Mouse (Mus musculus): ENCODE measurements around the gene Prcc. TPM values are rescaled to one million over a fixed set of nuclear protein-coding genes. Genes with fewer than 3 reads are reported as not detected.
"Not testable (repeated sequence)": the region's sequence is repeated elsewhere in the genome, so short reads cannot be mapped to it uniquely, and the experiment has no call there.

Gene Prcc
- polyA plus RNA-seq, 1 experiment from 2014 or later = 17.8 TPM

- 68% methylated on average over 4 of the region's 4 CpGs for WGBS
- no peak for ATAC-seq (ENCODE audit: insufficient read depth, low FRiP score, low TSS enrichment)
- H3K27me3 ChIP-seq (ENCODE audit: control insufficient read depth, insufficient read depth, low read length) = no peaks in the 10 kb centered on the region
- no peaks in the 10 kb centered on the region for H3K36me3 ChIP-seq (ENCODE audit: control insufficient read depth, insufficient read depth, low read length)
- no peak overlapping the region for H3K4me2 ChIP-seq (ENCODE audit: low read depth)
- H3K4me3 ChIP-seq (ENCODE audit: low read depth, low read length) = no peak overlapping the region
- no peak for DNase-seq (ENCODE audit: low spot score)
- no peak overlapping the region for H3K27ac ChIP-seq (ENCODE audit: low read depth, low read length)
- H3K9ac ChIP-seq (ENCODE audit: low read length) = no peak overlapping the region
- no peaks in the 10 kb centered on the region for H3K9me3 ChIP-seq (ENCODE audit: control insufficient read depth, low read length)
- no peaks in the 10 kb centered on the region for H3K4me1 ChIP-seq (ENCODE audit: control insufficient read depth, insufficient read depth, low read length)
These were observed 39.2 kb downstream of the Prcc start for GRCm38 (mm10) chr3:87846186-87846585.

- Histone ChIP-seq H3K4me2 (ENCODE audit: low read depth) (no peak overlapping the region), H3K36me3 (ENCODE audit: control insufficient read depth, insufficient read depth, low read length) (no peaks in the 10 kb centered on the region), H3K9ac (ENCODE audit: low read length) (no peak overlapping the region), H3K4me1 (ENCODE audit: control insufficient read depth, insufficient read depth, low read length) (no peaks in the 10 kb centered on the region), H3K4me3 (ENCODE audit: low read depth, low read length) (no peak overlapping the region), H3K9me3 (ENCODE audit: control insufficient read depth, low read length) (no peaks in the 10 kb centered on the region), H3K27ac (ENCODE audit: low read depth, low read length) (no peak overlapping the region), H3K27me3 (ENCODE audit: control insufficient read depth, insufficient read depth, low read length) (no peaks in the 10 kb centered on the region)
- ATAC-seq (ENCODE audit: insufficient read depth, low FRiP score, low TSS enrichment) (no peak), DNase-seq (ENCODE audit: low spot score) (no peak)
- 84% methylated on average over 4 of the region's 4 CpGs for WGBS
These were observed 40.4 kb downstream of the Prcc start for GRCm38 (mm10) chr3:87844981-87845380.

GRCm38 (mm10) chr3:87840858-87841257, 44.5 kb downstream of the Prcc start:
- Histone ChIP-seq H3K36me3 (ENCODE audit: control insufficient read depth, insufficient read depth, low read length) (no peaks in the 10 kb centered on the region), H3K9ac (ENCODE audit: low read length) (no peak overlapping the region), H3K27me3 (ENCODE audit: control insufficient read depth, insufficient read depth, low read length) (no peaks in the 10 kb centered on the region), H3K9me3 (ENCODE audit: control insufficient read depth, low read length) (no peaks in the 10 kb centered on the region), H3K4me2 (ENCODE audit: low read depth) (no peak overlapping the region), H3K27ac (ENCODE audit: low read depth, low read length) (no peak overlapping the region), H3K4me3 (ENCODE audit: low read depth, low read length) (no peak overlapping the region), H3K4me1 (ENCODE audit: control insufficient read depth, insufficient read depth, low read length) (no peaks in the 10 kb centered on the region)
- DNase-seq (ENCODE audit: low spot score) (no peak), ATAC-seq (ENCODE audit: insufficient read depth, low FRiP score, low TSS enrichment) (no peak)

GRCm38 (mm10) chr3:87838622-87839021, 46.8 kb downstream of the Prcc start:
- H3K4me2 ChIP-seq (ENCODE audit: low read depth) = no peak overlapping the region
- ATAC-seq (ENCODE audit: insufficient read depth, low FRiP score, low TSS enrichment) (no peak), DNase-seq (ENCODE audit: low spot score) (peak; percentile 75)
- no peaks in the 10 kb centered on the region for H3K9me3 ChIP-seq (ENCODE audit: control insufficient read depth, low read length)
- H3K4me1 ChIP-seq (ENCODE audit: control insufficient read depth, insufficient read depth, low read length) = no peaks in the 10 kb centered on the region
- H3K4me3 ChIP-seq (ENCODE audit: low read depth, low read length) = no peak overlapping the region
- H3K27me3 ChIP-seq (ENCODE audit: control insufficient read depth, insufficient read depth, low read length) = no peaks in the 10 kb centered on the region
- H3K36me3 ChIP-seq (ENCODE audit: control insufficient read depth, insufficient read depth, low read length) = no peaks in the 10 kb centered on the region
- WGBS = 5% methylated on average over 4 of the region's 4 CpGs
- no peak overlapping the region for H3K9ac ChIP-seq (ENCODE audit: low read length)
- no peak overlapping the region for H3K27ac ChIP-seq (ENCODE audit: low read depth, low read length)

- H3K27me3 ChIP-seq (ENCODE audit: control insufficient read depth, insufficient read depth, low read length) = no peaks in the 10 kb centered on the region
- no peaks in the 10 kb centered on the region for H3K9me3 ChIP-seq (ENCODE audit: control insufficient read depth, low read length)
- no peak overlapping the region for H3K4me3 ChIP-seq (ENCODE audit: low read depth, low read length)
- no peak overlapping the region for H3K4me2 ChIP-seq (ENCODE audit: low read depth)
- 72% methylated on average over 5 of the region's 5 CpGs for WGBS
- H3K9ac ChIP-seq (ENCODE audit: low read length) = no peak overlapping the region
- H3K27ac ChIP-seq (ENCODE audit: low read depth, low read length) = no peak overlapping the region
- DNase-seq (ENCODE audit: low spot score) (no peak), ATAC-seq (ENCODE audit: insufficient read depth, low FRiP score, low TSS enrichment) (no peak)
- H3K4me1 ChIP-seq (ENCODE audit: control insufficient read depth, insufficient read depth, low read length) = no peaks in the 10 kb centered on the region
- no peaks in the 10 kb centered on the region for H3K36me3 ChIP-seq (ENCODE audit: control insufficient read depth, insufficient read depth, low read length)
These were observed 51.9 kb downstream of the Prcc start for GRCm38 (mm10) chr3:87833482-87833881.

GRCm38 (mm10) chr3:87832109-87832859, 53.1 kb downstream of the Prcc start:
- Histone ChIP-seq H3K4me3 (ENCODE audit: low read depth, low read length) (no peak overlapping the region), H3K27ac (ENCODE audit: low read depth, low read length) (no peak overlapping the region), H3K9ac (ENCODE audit: low read length) (no peak overlapping the region), H3K9me3 (ENCODE audit: control insufficient read depth, low read length) (no peaks in the 10 kb centered on the region), H3K4me1 (ENCODE audit: control insufficient read depth, insufficient read depth, low read length) (no peaks in the 10 kb centered on the region), H3K4me2 (ENCODE audit: low read depth) (no peak overlapping the region), H3K27me3 (ENCODE audit: control insufficient read depth, insufficient read depth, low read length) (no peaks in the 10 kb centered on the region), H3K36me3 (ENCODE audit: control insufficient read depth, insufficient read depth, low read length) (no peaks in the 10 kb centered on the region)
- no peak for ATAC-seq (ENCODE audit: insufficient read depth, low FRiP score, low TSS enrichment)
- WGBS = 86% methylated on average over 7 of the region's 7 CpGs
- no peak for DNase-seq (ENCODE audit: low spot score)

- H3K27me3 ChIP-seq (ENCODE audit: control insufficient read depth, insufficient read depth, low read length) = no peaks in the 10 kb centered on the region
- ATAC-seq (ENCODE audit: insufficient read depth, low FRiP score, low TSS enrichment) (no peak), DNase-seq (ENCODE audit: low spot score) (no peak)
- H3K9ac ChIP-seq (ENCODE audit: low read length) = no peak overlapping the region
- H3K9me3 ChIP-seq (ENCODE audit: control insufficient read depth, low read length) = no peaks in the 10 kb centered on the region
- H3K4me2 ChIP-seq (ENCODE audit: low read depth) = no peak overlapping the region
- H3K4me1 ChIP-seq (ENCODE audit: control insufficient read depth, insufficient read depth, low read length) = no peaks in the 10 kb centered on the region
- H3K4me3 ChIP-seq (ENCODE audit: low read depth, low read length) = no peak overlapping the region
- no peak overlapping the region for H3K27ac ChIP-seq (ENCODE audit: low read depth, low read length)
- no peaks in the 10 kb centered on the region for H3K36me3 ChIP-seq (ENCODE audit: control insufficient read depth, insufficient read depth, low read length)
- 46% methylated on average over 10 of the region's 10 CpGs for WGBS
These were observed 56.4 kb downstream of the Prcc start for GRCm38 (mm10) chr3:87829025-87829424.

- ATAC-seq (ENCODE audit: insufficient read depth, low FRiP score, low TSS enrichment) (no peak), DNase-seq (ENCODE audit: low spot score) (no peak)
- Histone ChIP-seq H3K9ac (ENCODE audit: low read length) (no peak overlapping the region), H3K4me2 (ENCODE audit: low read depth) (no peak overlapping the region), H3K4me3 (ENCODE audit: low read depth, low read length) (no peak overlapping the region), H3K9me3 (ENCODE audit: control insufficient read depth, low read length) (no peaks in the 10 kb centered on the region), H3K27me3 (ENCODE audit: control insufficient read depth, insufficient read depth, low read length) (no peaks in the 10 kb centered on the region), H3K4me1 (ENCODE audit: control insufficient read depth, insufficient read depth, low read length) (no peaks in the 10 kb centered on the region), H3K27ac (ENCODE audit: low read depth, low read length) (no peak overlapping the region), H3K36me3 (ENCODE audit: control insufficient read depth, insufficient read depth, low read length) (no peaks in the 10 kb centered on the region)
- 37% methylated on average over 4 of the region's 4 CpGs for WGBS
These were observed 57.0 kb downstream of the Prcc start for GRCm38 (mm10) chr3:87828435-87828834.

- not testable (repeated sequence) for H3K27me3 ChIP-seq (ENCODE audit: control insufficient read depth, insufficient read depth, low read length); DNase-seq (ENCODE audit: low spot score); ATAC-seq (ENCODE audit: insufficient read depth, low FRiP score, low TSS enrichment); H3K4me3 ChIP-seq (ENCODE audit: low read depth, low read length); H3K27ac ChIP-seq (ENCODE audit: low read depth, low read length); H3K4me2 ChIP-seq (ENCODE audit: low read depth); H3K4me1 ChIP-seq (ENCODE audit: control insufficient read depth, insufficient read depth, low read length); H3K36me3 ChIP-seq (ENCODE audit: control insufficient read depth, insufficient read depth, low read length); H3K9me3 ChIP-seq (ENCODE audit: control insufficient read depth, low read length); H3K9ac ChIP-seq (ENCODE audit: low read length)
- 73% methylated on average over 1 of the region's 1 CpGs for WGBS
These were observed 61.2 kb downstream of the Prcc start, which contains the start of gene Pear1 for GRCm38 (mm10) chr3:87824206-87824605. Gene Pear1 (minus strand): TSS chr3:87824306.

Data from neural tube, embryonic 11.5 days (tissue).